Mouse (Mus musculus) heart, adult 8-10 months (tissue): ENCODE data around the gene Gja8. TPM values are rescaled to one million over a fixed set of nuclear protein-coding genes. Genes with fewer than 3 reads are reported as not detected.

ENCODE experiments used
- DNase-seq: peaks from one replicate; pipeline ENCODE4 v3.0.0; 2022; ENCODE audit warnings: low spot score
- total RNA-seq, 4 experiments: library from RNA; stranded (reverse); gene quantifications; 2 replicates each; pipeline ENCODE4 v1.2.4; 2022

Gene Gja8
- total RNA-seq, 4 experiments from 2014 or later = 0.03 TPM; not detected in 3

GRCm38 (mm10) chr3:96880385-96880784 is 45.4 kb downstream of the Gja8 start:
- no peak for DNase-seq

DNA sequence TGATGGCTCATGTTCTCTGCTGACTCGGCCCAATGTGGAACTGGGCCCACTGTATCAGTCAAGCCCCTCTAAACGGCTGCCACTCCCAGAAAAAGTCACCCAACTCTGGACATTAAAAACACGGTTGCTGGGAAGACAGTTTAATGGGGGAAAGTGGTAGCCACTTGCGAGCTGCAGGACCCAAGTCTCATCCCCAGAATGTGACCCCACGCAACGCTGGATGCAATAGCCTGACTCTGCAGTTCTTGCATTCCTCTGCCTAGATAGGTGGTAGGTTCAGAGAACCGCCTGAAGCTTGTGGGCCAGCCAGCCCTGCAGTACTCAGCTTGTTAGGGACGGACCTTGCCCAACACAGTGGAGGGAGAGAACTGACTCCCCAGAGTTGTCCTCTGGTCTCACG is 46.3 kb downstream of the Gja8 start:
- no peak for DNase-seq

GRCm38 (mm10) chr3:96874808-96875571 is 50.8 kb downstream of the Gja8 start:
- no peak for DNase-seq

GRCm38 (mm10) chr3:96872501-96872900 is 53.3 kb downstream of the Gja8 start:
- DNase-seq = no peak

DNA sequence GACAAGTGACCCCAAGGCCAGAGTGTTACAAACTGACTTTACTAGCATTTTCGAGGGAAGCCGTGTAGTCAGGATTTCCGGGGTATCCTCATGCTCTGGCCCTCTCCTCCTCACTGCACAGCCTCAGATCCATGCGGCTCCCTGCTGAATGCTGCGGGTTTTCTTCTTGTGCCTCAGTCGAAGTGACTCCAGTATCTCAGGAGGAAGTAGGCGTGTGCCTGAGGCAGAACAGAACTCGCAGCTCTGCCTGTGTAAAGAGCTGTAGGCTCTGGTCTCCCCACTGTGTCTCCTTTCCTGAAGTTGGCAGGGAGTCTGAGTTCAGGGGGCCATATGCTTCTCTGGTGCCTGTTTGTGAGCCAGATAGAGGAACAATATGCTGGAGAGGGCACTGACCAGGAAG is 54.8 kb downstream of the Gja8 start:
- DNase-seq = no peak

GRCm38 (mm10) chr3:96870270-96870669 is 55.5 kb downstream of the Gja8 start:
- DNase-seq = no peak

DNA sequence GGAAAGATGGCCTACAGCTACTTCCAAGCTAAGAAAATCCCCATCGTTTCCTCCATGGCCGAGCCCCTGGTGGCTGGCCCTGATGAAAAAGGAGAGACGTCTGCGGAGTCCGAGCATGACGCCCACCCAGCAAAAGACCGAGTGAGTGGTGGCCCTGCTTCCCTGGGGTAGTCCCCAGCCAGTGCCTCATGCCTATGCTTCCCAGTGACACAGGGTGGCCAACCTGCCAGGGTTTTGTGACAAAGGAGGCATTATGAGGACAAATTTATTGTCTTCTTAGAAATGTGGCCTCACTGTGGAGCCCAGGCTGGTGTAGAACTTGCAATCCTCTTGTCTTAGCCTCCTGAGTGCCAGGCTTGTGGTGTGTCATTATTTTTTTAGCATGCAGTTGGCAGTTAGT is 56.7 kb downstream of the Gja8 start:
- no peak for DNase-seq

GRCm38 (mm10) chr3:96868566-96868965 is 57.3 kb downstream of the Gja8 start:
- no peak for DNase-seq

GRCm38 (mm10) chr3:96867863-96868262 is 58.0 kb downstream of the Gja8 start:
- DNase-seq = no peak

Other genes with a start within 250 kb of the Gja8 start
- gene Pias3, start 229.6 kb downstream of the Gja8 start, total RNA-seq = 10 to 100 TPM; 12.6 to 15.1 (median 14.5) TPM
- 1 to 10 TPM; 2.9 to 4.0 (median 3.2) TPM for gene Nudt17, start 217.5 kb downstream of the Gja8 start, total RNA-seq
- 10 to 100 TPM; 22.8 to 25.7 (median 24.0) TPM for gene Polr3c, start 198.4 kb downstream of the Gja8 start, total RNA-seq
- gene Rnf115, start 198.4 kb downstream of the Gja8 start, total RNA-seq = 10 to 100 TPM; 21.5 to 32.5 (median 27.8) TPM
- gene Pdzk1, start 96.7 kb downstream of the Gja8 start, total RNA-seq = not detected
- gene Cd160, start 96.7 kb downstream of the Gja8 start, total RNA-seq = not detected
- gene Gja5, start 21.3 kb downstream of the Gja8 start, total RNA-seq = 10 to 100 TPM; 16.6 to 20.9 (median 17.2) TPM
- gene Gpr89, start 20.7 kb downstream of the Gja8 start, total RNA-seq = 10 to 100 TPM; 21.3 to 24.7 (median 23.3) TPM
- gene Acp6, start 232.8 kb upstream of the Gja8 start, total RNA-seq = 10 to 100 TPM; 31.9 to 37.2 (median 34.1) TPM